Mouse (Mus musculus): Measurements from ENCODE around the gene Gm3045. TPM values are rescaled to one million over a fixed set of nuclear protein-coding genes. Genes with fewer than 3 reads are reported as not detected.

The Gm3045 gene
- polyA plus RNA-seq, 1 experiment = 0.07 TPM

Other genes with a start within 250 kb of the Gm3045 start
- 1.9 and 3.4 TPM in 2 replicates for gene Tifab, start 247.7 kb upstream of the Gm3045 start, polyA plus RNA-seq (2012; rRNA removed)
- gene Neurog1, start 174.4 kb upstream of the Gm3045 start, polyA plus RNA-seq (2012; rRNA removed) = not detected in 2 replicates
- gene Cxcl14, start 130.0 kb upstream of the Gm3045 start, polyA plus RNA-seq (2012; rRNA removed) = 329 and 402 TPM in 2 replicates
- gene Slc25a48, start 11.8 kb downstream of the Gm3045 start, polyA plus RNA-seq (2012; rRNA removed) = 14.9 and 17.7 TPM in 2 replicates
- gene Il9, start 55.7 kb downstream of the Gm3045 start, polyA plus RNA-seq (2012; rRNA removed) = not detected in 2 replicates
- 2.8 and 3.7 TPM in 2 replicates for gene Fbxl21, start 95.9 kb downstream of the Gm3045 start, polyA plus RNA-seq (2012; rRNA removed)
- not detected in 2 replicates for gene Lect2, start 121.9 kb downstream of the Gm3045 start, polyA plus RNA-seq (2012; rRNA removed)
- 151 and 155 TPM in 2 replicates for gene Tgfbi, start 182.9 kb downstream of the Gm3045 start, polyA plus RNA-seq (2012; rRNA removed)

Data from urinary bladder, adult 2 months (tissue).